Mouse (Mus musculus) forebrain, embryonic 10.5 days (tissue): ENCODE results near the gene Il17rc. TPM values are rescaled to one million over a fixed set of nuclear protein-coding genes. Genes with fewer than 3 reads are reported as not detected.

Source experiments
- DNase-seq: peaks from one replicate; pipeline ENCODE4 v3.0.0-alpha.2; 2017; ENCODE audit warnings: low spot score; ENCODE audit errors: extremely low spot score
- H3K27ac ChIP-seq: fragments of 300-500 bp; sonication (generic); 2 replicates; pipeline ENCODE4 v1.5.1; 2016; ENCODE audit warnings: mild to moderate bottlenecking
- H3K27me3 ChIP-seq: fragments of 300-500 bp; sonication (generic); 2 replicates; pipeline ENCODE4 v1.6.1; 2016; ENCODE audit warnings: mild to moderate bottlenecking; ENCODE audit not compliant: poor library complexity, severe bottlenecking
- H3K36me3 ChIP-seq: fragments of 300-500 bp; sonication (generic); replicated peaks from 2 replicates; pipeline ENCODE4 v1.6.1; 2016; ENCODE audit warnings: mild to moderate bottlenecking, moderate library complexity
- H3K4me1 ChIP-seq: fragments of 300-500 bp; sonication (generic); 2 replicates; pipeline ENCODE4 v1.6.1; 2016
- H3K4me3 ChIP-seq: fragments of 300-500 bp; sonication (generic); 2 replicates; pipeline ENCODE4 v1.5.1; 2016; ENCODE audit warnings: mild to moderate bottlenecking, moderate library complexity
- H3K9me3 ChIP-seq: fragments of 300-500 bp; sonication (generic); 2 replicates; pipeline ENCODE4 v1.6.1; 2016; ENCODE audit warnings: mild to moderate bottlenecking, moderate library complexity
- WGBS: fragments of 180-500 bp; shearing (Covaris S2); methylation state at CpG from one replicate; pipeline ENCODE4 v1.1.7; 2016; 5-methylcytosine and 5-hydroxymethylcytosine counted together
- microRNA-seq: library from miRNA; unstranded; fragments of <30 nt; microRNA quantifications from one replicate; pipeline ENCODE4, GENCODE M21; 2017
- polyA plus RNA-seq: library from polyadenylated mRNA; unstranded; fragments of >200 nt; fragmentation: Nextera tagmentation; extraction: Ambion mirVana; gene quantifications from 2 replicates; pipeline ENCODE4 v1.2.1, GENCODE M21; 2016

Il17rc gene
- polyA plus RNA-seq, 1 experiment from 2014 or later: 2.5 TPM

- no peak overlapping the region for H3K4me3 ChIP-seq
- no peaks in the 10 kb centered on the region; the same call in 1 of the 2 replicates for H3K4me1 ChIP-seq
- H3K36me3 ChIP-seq: peaks cover 18% of the 10 kb centered on the region
- H3K9me3 ChIP-seq: no peaks in the 10 kb centered on the region
- no peak for DNase-seq
- 61% methylated on average over 5 of the region's 5 CpGs for WGBS
- H3K27me3 ChIP-seq: no peaks in the 10 kb centered on the region
- no peak overlapping the region for H3K27ac ChIP-seq
Observed at GRCm38 (mm10) chr6:113508947-113509280, 37.7 kb downstream of the Il17rc start.

GRCm38 (mm10) chr6:113513944-113514343, 42.7 kb downstream of the Il17rc start:
- no peaks in the 10 kb centered on the region for H3K27me3 ChIP-seq
- H3K36me3 ChIP-seq: peaks cover 68% of the 10 kb centered on the region
- 96% methylated on average over 6 of the region's 6 CpGs for WGBS
- no peak overlapping the region for H3K27ac ChIP-seq
- H3K4me3 ChIP-seq: no peak overlapping the region
- DNase-seq: no peak
- H3K9me3 ChIP-seq: no peaks in the 10 kb centered on the region
- no peaks in the 10 kb centered on the region; the same call in 1 of the 2 replicates for H3K4me1 ChIP-seq

GRCm38 (mm10) chr6:113514600-113514999, 43.4 kb downstream of the Il17rc start:
- Histone ChIP-seq H3K27ac (no peak overlapping the region), H3K27me3 (no peaks in the 10 kb centered on the region), H3K4me1 (no peaks in the 10 kb centered on the region), H3K4me3 (no peak overlapping the region), H3K36me3 (peaks cover 75% of the 10 kb centered on the region), H3K9me3 (no peaks in the 10 kb centered on the region)
- 99% methylated on average over 3 of the region's 3 CpGs for WGBS
- DNase-seq: no peak

GRCm38 (mm10) chr6:113517434-113518080, 46.3 kb downstream of the Il17rc start:
- H3K27ac ChIP-seq: no peak overlapping the region
- 95% methylated on average over 8 of the region's 8 CpGs for WGBS
- DNase-seq: no peak
- no peaks in the 10 kb centered on the region for H3K9me3 ChIP-seq
- peaks cover 99% of the 10 kb centered on the region for H3K36me3 ChIP-seq
- H3K4me3 ChIP-seq: no peak overlapping the region
- no peaks in the 10 kb centered on the region for H3K27me3 ChIP-seq
- no peaks in the 10 kb centered on the region for H3K4me1 ChIP-seq

GRCm38 (mm10) chr6:113522310-113522709, 51.1 kb downstream of the Il17rc start:
- no peak for DNase-seq
- Histone ChIP-seq H3K27ac (no peak overlapping the region), H3K4me1 (no peaks in the 10 kb centered on the region), H3K27me3 (no peaks in the 10 kb centered on the region), H3K4me3 (no peak overlapping the region), H3K9me3 (no peaks in the 10 kb centered on the region), H3K36me3 (peaks cover 84% of the 10 kb centered on the region)
- 81% methylated on average over 1 of the region's 1 CpGs for WGBS

- DNase-seq: no peak
- WGBS: 94% methylated on average over 8 of the region's 8 CpGs
- H3K36me3 ChIP-seq: peaks cover 82% of the 10 kb centered on the region
Observed at GRCm38 (mm10) chr6:113523420-113523819, 52.2 kb downstream of the Il17rc start.

GRCm38 (mm10) chr6:113530932-113531839, 60.0 kb downstream of the Il17rc start, which contains the start of the genes Emc3 and Fancd2:
Emc3 (minus strand) TSS chr6:113531652.
Fancd2 (plus strand) TSS chr6:113531682.
- Histone ChIP-seq H3K9me3 (no peaks in the 10 kb centered on the region), H3K4me1 (peaks cover 18% of the 10 kb centered on the region), H3K36me3 (peaks cover 32% of the 10 kb centered on the region), H3K27ac (peak within 1 kb of the TSS; percentile 86), H3K4me3 (peak within 1 kb of the TSS; percentile 87), H3K27me3 (no peaks in the 10 kb centered on the region)
- WGBS: 1% methylated on average over 47 of the region's 47 CpGs
- peak; percentile 90 for DNase-seq

More at GRCm38 (mm10) chr6:113523420-113523819, 52.2 kb downstream of the Il17rc start:
- no peaks in the 10 kb centered on the region for H3K9me3 ChIP-seq
- H3K27me3 ChIP-seq: no peaks in the 10 kb centered on the region
- no peaks in the 10 kb centered on the region for H3K4me1 ChIP-seq
- no peak overlapping the region for H3K4me3 ChIP-seq
- no peak overlapping the region for H3K27ac ChIP-seq

GRCm38 (mm10) chr6:113531840-113532404, 60.7 kb downstream of the Il17rc start:
- Histone ChIP-seq H3K36me3 (peaks cover 35% of the 10 kb centered on the region), H3K4me3 (peak overlapping the region; percentile 87), H3K27ac (peak overlapping the region; percentile 86), H3K4me1 (peaks cover 18% of the 10 kb centered on the region), H3K9me3 (no peaks in the 10 kb centered on the region), H3K27me3 (no peaks in the 10 kb centered on the region)
- WGBS: 7% methylated on average over 7 of the region's 7 CpGs
- DNase-seq: peak; percentile 23

Small RNAs within 50 kb of the gene (microRNA-seq; reads per million reads assigned to microRNA genes)
- gene Gm23365: not detected
- gene Gm24387: not detected

Other genes with a start within 250 kb of the Il17rc start
- gene Mtmr14, start 233.6 kb upstream of the Il17rc start, polyA plus RNA-seq: 42.0 and 45.1 TPM in 2 replicates
- gene Cpne9, start 189.1 kb upstream of the Il17rc start, polyA plus RNA-seq: 0.05 and 0.09 TPM in 2 replicates
- 26.1 and 26.7 TPM in 2 replicates for gene Brpf1, start 164.3 kb upstream of the Il17rc start, polyA plus RNA-seq
- gene Ogg1, start 144.5 kb upstream of the Il17rc start, polyA plus RNA-seq: 18.3 and 18.8 TPM in 2 replicates
- 33.8 and 37.4 TPM in 2 replicates for gene Camk1, start 127.4 kb upstream of the Il17rc start, polyA plus RNA-seq
- gene Tada3, start 93.5 kb upstream of the Il17rc start, polyA plus RNA-seq: 53.8 and 59.3 TPM in 2 replicates
- gene Arpc4, start 93.3 kb upstream of the Il17rc start, polyA plus RNA-seq: 366 TPM in 2 replicates
- gene Ttll3, start 82.2 kb upstream of the Il17rc start, polyA plus RNA-seq: 4.0 and 4.2 TPM in 2 replicates
- 38.3 and 40.6 TPM in 2 replicates for gene Rpusd3, start 52.1 kb upstream of the Il17rc start, polyA plus RNA-seq
- gene Cidec, start 35.7 kb upstream of the Il17rc start, polyA plus RNA-seq: not detected in 2 replicates
- gene Jagn1, start 28.9 kb upstream of the Il17rc start, polyA plus RNA-seq: 85.1 and 92.0 TPM in 2 replicates
- 0.73 and 1.3 TPM in 2 replicates for gene Il17re, start 12.9 kb upstream of the Il17rc start, polyA plus RNA-seq
- 31.1 and 33.2 TPM in 2 replicates for gene Creld1, start 11.9 kb downstream of the Il17rc start, polyA plus RNA-seq
- gene Prrt3, start 30.5 kb downstream of the Il17rc start, polyA plus RNA-seq: 2.1 and 2.8 TPM in 2 replicates
- gene Emc3, start 60.2 kb downstream of the Il17rc start, polyA plus RNA-seq: 75.0 and 78.5 TPM in 2 replicates
- gene Fancd2, start 60.3 kb downstream of the Il17rc start, polyA plus RNA-seq: 20.7 and 25.0 TPM in 2 replicates
- gene Fancd2os, start 129.3 kb downstream of the Il17rc start, polyA plus RNA-seq: not detected in 2 replicates
- gene Brk1, start 133.3 kb downstream of the Il17rc start, polyA plus RNA-seq: 200 and 203 TPM in 2 replicates
- gene Vhl, start 152.5 kb downstream of the Il17rc start, polyA plus RNA-seq: 41.4 and 42.4 TPM in 2 replicates
- 3.8 and 3.9 TPM in 2 replicates for gene Irak2, start 167.0 kb downstream of the Il17rc start, polyA plus RNA-seq
- gene Tatdn2, start 225.6 kb downstream of the Il17rc start, polyA plus RNA-seq: 0.62 and 0.76 TPM in 2 replicates
- not detected in 2 replicates for gene Ghrl, start 248.5 kb downstream of the Il17rc start, polyA plus RNA-seq